Mouse (Mus musculus) lung, postnatal 0 days (tissue): Measurements from ENCODE around the gene Fxyd6.

Experiments used
- CTCF ChIP-seq: IDR thresholded peaks from 2 replicates; pipeline ENCODE4 v1.5.1; 2016; ENCODE audit warnings: antibody characterized with exemption, mild to moderate bottlenecking
- EP300 ChIP-seq: IDR thresholded peaks from 2 replicates; pipeline ENCODE4 v1.6.1; 2016; ENCODE audit warnings: antibody characterized with exemption, mild to moderate bottlenecking, control low read depth

- TF ChIP-seq CTCF (no peak), EP300 (no peak)
Measured at GRCm38 (mm10) chr9:45410193-45410592, 40.2 kb downstream of the Fxyd6 start.
